Comparison of ENCODE assay signal across 18 mouse cellular contexts in genomic region chr5:53452920-53453319, GRCm38 (mm10).
"Had no signal": no experiment of that assay in that cellular context is flagged by ENCODE, and none has a peak within 500 bp of the region (broad histone marks: within the 10 kb centered on the region; RNA-seq: fewer than 3 reads in every experiment).

No protein-coding gene starts in this region.

- H3K27ac ChIP-seq: liver, embryonic 15.5 days; lung, embryonic 15.5 days; midbrain, embryonic 13.5 days; midbrain, embryonic 15.5 days; neural tube, embryonic 12.5 days; stomach, embryonic 15.5 days; stomach, postnatal 0 days had no signal

- H3K36me3 ChIP-seq: liver, embryonic 15.5 days; lung, embryonic 15.5 days; midbrain, embryonic 13.5 days; midbrain, embryonic 15.5 days; neural tube, embryonic 12.5 days; stomach, embryonic 15.5 days had no signal

- H3K4me2 ChIP-seq: liver, embryonic 15.5 days; lung, embryonic 15.5 days; midbrain, embryonic 11.5 days; midbrain, embryonic 13.5 days; midbrain, embryonic 15.5 days; neural tube, embryonic 12.5 days; stomach, embryonic 15.5 days had no signal

- H3K9me3 ChIP-seq: liver, embryonic 15.5 days; lung, embryonic 15.5 days; megakaryocyte, embryonic 14.5 days; midbrain, embryonic 13.5 days; midbrain, embryonic 15.5 days; neural tube, embryonic 12.5 days; stomach, embryonic 15.5 days had no signal

- DNase-seq: liver, postnatal 0 days; lung, adult 2 months; lung, postnatal 14 days; lung, postnatal 4 days; right cerebral cortex, postnatal 14 days; thymus, adult 2 months; thymus, postnatal 25 days; thymus, postnatal 4 days had no signal

- ATAC-seq: liver, postnatal 0 days; lung, postnatal 0 days; midbrain, embryonic 13.5 days; midbrain, embryonic 15.5 days had no signal

- H3K9ac ChIP-seq: liver, embryonic 15.5 days; liver, postnatal 0 days; lung, embryonic 15.5 days; midbrain, embryonic 13.5 days; midbrain, embryonic 15.5 days; neural tube, embryonic 12.5 days; stomach, embryonic 15.5 days had no signal

- H3K4me3 ChIP-seq: liver, embryonic 15.5 days; lung, embryonic 15.5 days; megakaryocyte, embryonic 14.5 days; midbrain, embryonic 13.5 days; midbrain, embryonic 15.5 days; neural tube, embryonic 12.5 days; stomach, embryonic 15.5 days had no signal

- H3K27me3 ChIP-seq: liver, embryonic 15.5 days; lung, embryonic 15.5 days; megakaryocyte, embryonic 14.5 days; midbrain, embryonic 13.5 days; midbrain, embryonic 15.5 days; neural tube, embryonic 12.5 days; stomach, embryonic 15.5 days had no signal

- H3K4me1 ChIP-seq: liver, embryonic 15.5 days; midbrain, embryonic 13.5 days; midbrain, embryonic 15.5 days; neural tube, embryonic 12.5 days; stomach, embryonic 15.5 days had no signal
